ENCODE assay signal across 8 mouse cellular contexts in the genomic region with DNA sequence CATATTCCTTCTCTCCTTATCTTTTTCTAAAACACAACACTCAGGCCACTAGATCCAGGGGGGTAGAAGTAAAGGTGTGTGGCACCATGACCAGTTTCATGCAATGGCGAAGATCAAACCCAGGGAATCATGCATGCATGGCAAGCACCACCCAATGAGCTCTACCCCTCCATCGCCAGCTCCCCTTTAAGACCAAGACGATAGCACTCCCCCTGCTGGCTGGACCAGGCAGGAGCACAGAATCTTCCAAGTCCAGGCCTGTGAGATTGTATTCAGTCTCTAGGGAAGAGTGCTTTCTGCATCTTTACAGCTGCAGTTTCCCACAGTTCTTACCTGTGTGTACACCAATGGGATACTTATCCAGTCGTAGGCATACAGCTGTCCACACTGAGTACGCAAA. TPM values are rescaled to one million over a fixed set of nuclear protein-coding genes. Genes with fewer than 3 reads are reported as not detected.
DNase-seq lines count a peak whose midpoint lies in the region; ATAC-seq and TF ChIP-seq lines count a peak whose summit lies in the region.

No protein-coding gene starts in this region.

- no peak overlapping the region for H3K9ac ChIP-seq in heart, embryonic 12.5 days
- H3K9ac ChIP-seq in limb, embryonic 14.5 days (ENCODE audit: low read depth, low read length, severe bottlenecking): no peak overlapping the region

- peak; percentile 98 for DNase-seq in heart, adult 11 months
- peak; percentile 58 for DNase-seq in cerebellum, adult 9-11 months
- DNase-seq in gastrocnemius, postnatal 10 days: peak; percentile 86
- DNase-seq in kidney, adult 8-10 months: peak; percentile 65 to 84
- DNase-seq in limb, embryonic 14.5 days (ENCODE audit: low spot score): peak; percentile 61
- peak; percentile 48 to 70 for DNase-seq in monocyte, adult 2 months (ENCODE audit: low read depth in 1 of 2, low spot score in 2 of 2)
- peak; percentile 87 to 96 for DNase-seq in spleen, postnatal 4 days (ENCODE audit: low spot score in 2 of 2)

- peaks cover 17% of the 10 kb centered on the region for H3K4me1 ChIP-seq in heart, embryonic 12.5 days (replicated peaks)
- H3K4me1 ChIP-seq in limb, embryonic 14.5 days (ENCODE audit: control insufficient read depth, insufficient read depth, low read length): peaks cover 10% of the 10 kb centered on the region

- H3K9me3 ChIP-seq in heart, embryonic 12.5 days (replicated peaks): no peaks in the 10 kb centered on the region
- H3K9me3 ChIP-seq in limb, embryonic 14.5 days (ENCODE audit: control insufficient read depth, low read length): no peaks in the 10 kb centered on the region

- no peak overlapping the region for H3K4me3 ChIP-seq in heart, embryonic 12.5 days
- no peak overlapping the region for H3K4me3 ChIP-seq in limb, embryonic 14.5 days (replicated peaks; ENCODE audit: low read length)

- ATAC-seq in heart, embryonic 12.5 days (ENCODE audit: insufficient number of reproducible peaks, low FRiP score): no peak
- no peak; the same call in 1 of the 2 replicates for ATAC-seq in limb, embryonic 14.5 days (ENCODE audit: low FRiP score, low read depth)

- no peak for TF ChIP-seq POLR2A in limb, embryonic 14.5 days (IDR thresholded peaks at IDR 0.05; ENCODE audit: borderline replicate concordance, extremely low read depth, insufficient read depth, insufficient read length)

- H3K27ac ChIP-seq in heart, embryonic 12.5 days (ENCODE audit: poor library complexity, severe bottlenecking): no peak overlapping the region
- H3K27ac ChIP-seq in limb, embryonic 14.5 days (replicated peaks; ENCODE audit: low read depth, low read length): no peak overlapping the region

- WGBS in heart, embryonic 12.5 days: 22% methylated on average over 5 of the region's 5 CpGs
- WGBS in limb, embryonic 14.5 days: 26% methylated on average over 5 of the region's 5 CpGs

- H3K36me3 ChIP-seq in heart, embryonic 12.5 days: peaks cover under 1% of the 10 kb centered on the region; the same call in 1 of the 2 replicates
- H3K36me3 ChIP-seq in limb, embryonic 14.5 days (ENCODE audit: control insufficient read depth, insufficient read depth, low read length): no peaks in the 10 kb centered on the region

- H3K27me3 ChIP-seq in heart, embryonic 12.5 days (replicated peaks): no peaks in the 10 kb centered on the region
- no peaks in the 10 kb centered on the region for H3K27me3 ChIP-seq in limb, embryonic 14.5 days (ENCODE audit: control insufficient read depth, insufficient read depth, low read length)

- no peak overlapping the region for H3K4me2 ChIP-seq in heart, embryonic 12.5 days
- H3K4me2 ChIP-seq in limb, embryonic 14.5 days (replicated peaks; ENCODE audit: low read depth, low read length, severe bottlenecking): no peak overlapping the region

RNA-seq across cellular contexts. Expression of a gene that starts 10.1 kb away (rescaled TPM):
- polyA plus RNA-seq in heart, embryonic 12.5 days (2016; fragmentation: Nextera tagmentation; extraction: Ambion mirVana): 0.32 and 0.34 TPM in 2 replicates
- 1 to 10 TPM in 1 of 2 experiments, under 1 TPM in 1; 0.59 to 1.1 TPM for total RNA-seq in gastrocnemius, postnatal 10 days (2021)
- 1.5 and 1.7 TPM in 2 replicates for polyA plus RNA-seq in limb, embryonic 14.5 days (2012; rRNA removed)
- polyA plus RNA-seq in limb, embryonic 14.5 days (2014; fragmentation: Nextera tagmentation; extraction: Ambion mirVana): 1.5 and 1.9 TPM in 2 replicates

RNA-seq across cellular contexts. Expression of a gene that starts 10.2 kb away (rescaled TPM):
- polyA plus RNA-seq in heart, embryonic 12.5 days (2016; fragmentation: Nextera tagmentation; extraction: Ambion mirVana): 38.0 and 39.7 TPM in 2 replicates
- 10 to 100 TPM; 15.0 to 18.9 TPM for total RNA-seq in gastrocnemius, postnatal 10 days (2021)
- 36.1 and 42.8 TPM in 2 replicates for polyA plus RNA-seq in limb, embryonic 14.5 days (2012; rRNA removed)
- polyA plus RNA-seq in limb, embryonic 14.5 days (2014; fragmentation: Nextera tagmentation; extraction: Ambion mirVana): 43.9 and 49.6 TPM in 2 replicates

RNA-seq across cellular contexts. Expression of a gene that starts 10.9 kb away (rescaled TPM):
- polyA plus RNA-seq in heart, embryonic 12.5 days (2016; fragmentation: Nextera tagmentation; extraction: Ambion mirVana): 2,254 and 2,412 TPM in 2 replicates
- total RNA-seq in gastrocnemius, postnatal 10 days (2021): 1,000 to 10,000 TPM; 2,152 to 2,273 TPM
- polyA plus RNA-seq in limb, embryonic 14.5 days (2012; rRNA removed): 663 and 670 TPM in 2 replicates
- polyA plus RNA-seq in limb, embryonic 14.5 days (2014; fragmentation: Nextera tagmentation; extraction: Ambion mirVana): 1,538 and 1,580 TPM in 2 replicates

RNA-seq across cellular contexts. Expression of a gene that starts 50.1 kb away (rescaled TPM):
- 40.7 and 45.2 TPM in 2 replicates for polyA plus RNA-seq in heart, embryonic 12.5 days (2016; fragmentation: Nextera tagmentation; extraction: Ambion mirVana)
- 1 to 10 TPM; 8.7 to 9.1 TPM for total RNA-seq in gastrocnemius, postnatal 10 days (2021)
- polyA plus RNA-seq in limb, embryonic 14.5 days (2012; rRNA removed): 40.8 and 57.7 TPM in 2 replicates
- polyA plus RNA-seq in limb, embryonic 14.5 days (2014; fragmentation: Nextera tagmentation; extraction: Ambion mirVana): 10.6 and 11.5 TPM in 2 replicates
